Mouse (Mus musculus): ENCODE measurements around the gene Fosl2. TPM values are rescaled to one million over a fixed set of nuclear protein-coding genes. Genes with fewer than 3 reads are reported as not detected.

The Fosl2 gene
- polyA plus RNA-seq, 1 experiment from 2014 or later: 0.48 TPM

GRCm38 (mm10) chr5:32182885-32183629 lies 47.5 kb downstream of the Fosl2 start:
- ATAC-seq (ENCODE audit: insufficient read depth, low FRiP score, low TSS enrichment) (no peak), DNase-seq (ENCODE audit: low spot score) (no peak)
- 69% methylated on average over 4 of the region's 4 CpGs for WGBS

GRCm38 (mm10) chr5:32187717-32188116 lies 52.1 kb downstream of the Fosl2 start:
- Histone ChIP-seq H3K4me3 (ENCODE audit: low read depth, low read length) (no peak overlapping the region), H3K9ac (ENCODE audit: low read length) (no peak overlapping the region), H3K9me3 (ENCODE audit: control insufficient read depth, low read length) (no peaks in the 10 kb centered on the region), H3K4me1 (ENCODE audit: control insufficient read depth, insufficient read depth, low read length) (no peaks in the 10 kb centered on the region), H3K27ac (ENCODE audit: low read depth, low read length) (no peak overlapping the region), H3K36me3 (ENCODE audit: control insufficient read depth, insufficient read depth, low read length) (no peaks in the 10 kb centered on the region), H3K4me2 (ENCODE audit: low read depth) (no peak overlapping the region), H3K27me3 (ENCODE audit: control insufficient read depth, insufficient read depth, low read length) (no peaks in the 10 kb centered on the region)
- ATAC-seq (ENCODE audit: insufficient read depth, low FRiP score, low TSS enrichment) (no peak), DNase-seq (ENCODE audit: low spot score) (no peak)
- WGBS: 72% methylated on average over 11 of the region's 11 CpGs

More at GRCm38 (mm10) chr5:32182885-32183629, 47.5 kb downstream of the Fosl2 start:
- Histone ChIP-seq H3K9ac (ENCODE audit: low read length) (no peak overlapping the region), H3K9me3 (ENCODE audit: control insufficient read depth, low read length) (no peaks in the 10 kb centered on the region), H3K27ac (ENCODE audit: low read depth, low read length) (no peak overlapping the region), H3K4me2 (ENCODE audit: low read depth) (no peak overlapping the region), H3K27me3 (ENCODE audit: control insufficient read depth, insufficient read depth, low read length) (no peaks in the 10 kb centered on the region), H3K4me3 (ENCODE audit: low read depth, low read length) (no peak overlapping the region), H3K4me1 (ENCODE audit: control insufficient read depth, insufficient read depth, low read length) (no peaks in the 10 kb centered on the region), H3K36me3 (ENCODE audit: control insufficient read depth, insufficient read depth, low read length) (no peaks in the 10 kb centered on the region)

DNA sequence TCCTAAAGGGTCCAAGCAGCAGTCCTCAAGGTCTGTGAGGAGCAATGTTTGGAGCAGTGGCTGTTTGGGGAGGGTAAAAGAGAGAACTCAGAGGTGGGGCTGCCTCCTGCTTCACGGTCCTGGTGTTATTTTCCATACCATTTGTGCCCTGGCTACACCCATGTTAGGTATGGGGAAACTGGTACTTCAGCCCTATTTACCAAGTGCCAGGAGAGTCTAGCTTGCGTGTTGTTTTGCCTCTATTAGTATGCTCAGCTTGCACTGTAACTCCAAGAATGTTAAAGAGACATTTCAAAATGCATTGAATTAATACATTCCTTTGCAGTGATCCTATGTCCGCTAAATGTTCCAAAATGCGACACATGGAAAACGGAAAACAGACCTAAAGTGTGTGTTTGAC lies 55.7 kb downstream of the Fosl2 start:
- Histone ChIP-seq H3K36me3 (ENCODE audit: control insufficient read depth, insufficient read depth, low read length) (no peaks in the 10 kb centered on the region), H3K9ac (ENCODE audit: low read length) (no peak overlapping the region), H3K27ac (ENCODE audit: low read depth, low read length) (no peak overlapping the region), H3K27me3 (ENCODE audit: control insufficient read depth, insufficient read depth, low read length) (no peaks in the 10 kb centered on the region), H3K4me2 (ENCODE audit: low read depth) (no peak overlapping the region), H3K4me3 (ENCODE audit: low read depth, low read length) (no peak overlapping the region), H3K9me3 (ENCODE audit: control insufficient read depth, low read length) (no peaks in the 10 kb centered on the region), H3K4me1 (ENCODE audit: control insufficient read depth, insufficient read depth, low read length) (no peaks in the 10 kb centered on the region)
- ATAC-seq (ENCODE audit: insufficient read depth, low FRiP score, low TSS enrichment) (no peak), DNase-seq (ENCODE audit: low spot score) (no peak)
- 88% methylated on average over 5 of the region's 5 CpGs for WGBS

- WGBS: 91% methylated on average over 16 of the region's 16 CpGs
- Histone ChIP-seq H3K36me3 (ENCODE audit: control insufficient read depth, insufficient read depth, low read length) (no peaks in the 10 kb centered on the region), H3K9me3 (ENCODE audit: control insufficient read depth, low read length) (no peaks in the 10 kb centered on the region), H3K9ac (ENCODE audit: low read length) (no peak overlapping the region), H3K4me1 (ENCODE audit: control insufficient read depth, insufficient read depth, low read length) (no peaks in the 10 kb centered on the region), H3K27ac (ENCODE audit: low read depth, low read length) (no peak overlapping the region), H3K4me2 (ENCODE audit: low read depth) (no peak overlapping the region), H3K27me3 (ENCODE audit: control insufficient read depth, insufficient read depth, low read length) (no peaks in the 10 kb centered on the region), H3K4me3 (ENCODE audit: low read depth, low read length) (no peak overlapping the region)
- DNase-seq (ENCODE audit: low spot score): no peak
- ATAC-seq (ENCODE audit: insufficient read depth, low FRiP score, low TSS enrichment): no peak
These were observed 56.6 kb downstream of the Fosl2 start for GRCm38 (mm10) chr5:32192016-32192845.

- Histone ChIP-seq H3K27ac (ENCODE audit: low read depth, low read length) (no peak overlapping the region), H3K4me1 (ENCODE audit: control insufficient read depth, insufficient read depth, low read length) (no peaks in the 10 kb centered on the region), H3K9me3 (ENCODE audit: control insufficient read depth, low read length) (no peaks in the 10 kb centered on the region), H3K27me3 (ENCODE audit: control insufficient read depth, insufficient read depth, low read length) (no peaks in the 10 kb centered on the region), H3K36me3 (ENCODE audit: control insufficient read depth, insufficient read depth, low read length) (no peaks in the 10 kb centered on the region), H3K4me3 (ENCODE audit: low read depth, low read length) (no peak overlapping the region), H3K9ac (ENCODE audit: low read length) (no peak overlapping the region), H3K4me2 (ENCODE audit: low read depth) (no peak overlapping the region)
- ATAC-seq (ENCODE audit: insufficient read depth, low FRiP score, low TSS enrichment) (no peak), DNase-seq (ENCODE audit: low spot score) (no peak)
- WGBS: 76% methylated on average over 4 of the region's 4 CpGs
These were observed 58.6 kb downstream of the Fosl2 start for GRCm38 (mm10) chr5:32194236-32194635.

GRCm38 (mm10) chr5:32195857-32196609 lies 60.4 kb downstream of the Fosl2 start:
- DNase-seq (ENCODE audit: low spot score): no peak
- H3K4me2 ChIP-seq (ENCODE audit: low read depth): no peak overlapping the region
- no peaks in the 10 kb centered on the region for H3K36me3 ChIP-seq (ENCODE audit: control insufficient read depth, insufficient read depth, low read length)
- ATAC-seq (ENCODE audit: insufficient read depth, low FRiP score, low TSS enrichment): no peak
- no peak overlapping the region for H3K9ac ChIP-seq (ENCODE audit: low read length)
- H3K27ac ChIP-seq (ENCODE audit: low read depth, low read length): no peak overlapping the region
- 68% methylated on average over 12 of the region's 12 CpGs for WGBS
- no peak overlapping the region for H3K4me3 ChIP-seq (ENCODE audit: low read depth, low read length)
- no peaks in the 10 kb centered on the region for H3K27me3 ChIP-seq (ENCODE audit: control insufficient read depth, insufficient read depth, low read length)
- H3K4me1 ChIP-seq (ENCODE audit: control insufficient read depth, insufficient read depth, low read length): no peaks in the 10 kb centered on the region
- H3K9me3 ChIP-seq (ENCODE audit: control insufficient read depth, low read length): no peaks in the 10 kb centered on the region

GRCm38 (mm10) chr5:32197698-32198097 lies 62.1 kb downstream of the Fosl2 start:
- peak; percentile 87 for DNase-seq (ENCODE audit: low spot score)
- H3K4me3 ChIP-seq (ENCODE audit: low read depth, low read length): no peak overlapping the region
- peak; percentile 48; the same call in 1 of the 2 replicates for ATAC-seq (ENCODE audit: insufficient read depth, low FRiP score, low TSS enrichment)
- no peaks in the 10 kb centered on the region for H3K36me3 ChIP-seq (ENCODE audit: control insufficient read depth, insufficient read depth, low read length)
- H3K27me3 ChIP-seq (ENCODE audit: control insufficient read depth, insufficient read depth, low read length): no peaks in the 10 kb centered on the region
- H3K4me2 ChIP-seq (ENCODE audit: low read depth): no peak overlapping the region
- 20% methylated on average over 4 of the region's 4 CpGs for WGBS
- no peaks in the 10 kb centered on the region for H3K4me1 ChIP-seq (ENCODE audit: control insufficient read depth, insufficient read depth, low read length)
- H3K9ac ChIP-seq (ENCODE audit: low read length): no peak overlapping the region
- no peaks in the 10 kb centered on the region for H3K9me3 ChIP-seq (ENCODE audit: control insufficient read depth, low read length)
- H3K27ac ChIP-seq (ENCODE audit: low read depth, low read length): no peak overlapping the region

DNA sequence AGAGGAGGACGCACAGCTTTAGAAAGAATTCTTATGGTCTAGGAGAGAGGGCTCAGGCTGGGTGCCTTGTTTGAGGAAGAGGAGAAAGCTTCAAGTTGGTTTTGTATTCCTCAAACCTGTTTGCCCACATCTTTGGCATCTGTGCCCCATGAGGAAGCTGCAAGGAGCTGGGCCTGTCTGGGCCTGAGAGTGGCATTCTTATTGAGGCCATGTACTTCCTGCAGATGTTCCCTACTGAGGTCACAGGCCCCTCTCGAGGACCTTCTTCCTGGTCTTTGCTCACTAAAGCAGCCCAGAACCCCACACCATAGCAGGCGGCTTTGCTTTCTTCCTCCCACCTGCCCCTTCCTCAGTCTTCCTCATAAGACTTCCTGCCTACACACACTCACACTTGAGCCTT lies 63.5 kb downstream of the Fosl2 start:
- no peaks in the 10 kb centered on the region for H3K4me1 ChIP-seq (ENCODE audit: control insufficient read depth, insufficient read depth, low read length)
- 85% methylated on average over 3 of the region's 3 CpGs for WGBS
- no peaks in the 10 kb centered on the region for H3K36me3 ChIP-seq (ENCODE audit: control insufficient read depth, insufficient read depth, low read length)
- DNase-seq (ENCODE audit: low spot score) (no peak), ATAC-seq (ENCODE audit: insufficient read depth, low FRiP score, low TSS enrichment) (no peak)
- no peak overlapping the region for H3K27ac ChIP-seq (ENCODE audit: low read depth, low read length)
- H3K9ac ChIP-seq (ENCODE audit: low read length): no peak overlapping the region
- no peaks in the 10 kb centered on the region for H3K27me3 ChIP-seq (ENCODE audit: control insufficient read depth, insufficient read depth, low read length)
- H3K4me2 ChIP-seq (ENCODE audit: low read depth): no peak overlapping the region
- H3K9me3 ChIP-seq (ENCODE audit: control insufficient read depth, low read length): no peaks in the 10 kb centered on the region
- no peak overlapping the region for H3K4me3 ChIP-seq (ENCODE audit: low read depth, low read length)
